Mouse (Mus musculus) heart, adult 2 months (tissue): ENCODE results near the gene Mlkl. TPM values are rescaled to one million over a fixed set of nuclear protein-coding genes. Genes with fewer than 3 reads are reported as not detected.
"Not testable (repeated sequence)": the region's sequence is repeated elsewhere in the genome, so short reads cannot be mapped to it uniquely, and the experiment has no call there.

Experiments
- DNase-seq, 2 experiments: peaks; one replicate each; pipeline ENCODE4 v3.0.0; 2021
- H3K27ac ChIP-seq: fragments of 200-600 bp; 2 replicates; pipeline ENCODE4 v1.8.1; 2022
- H3K27me3 ChIP-seq: fragments of 200-500 bp; 2 replicates; pipeline ENCODE4 v1.6.1; 2012; ENCODE audit warnings: mild to moderate bottlenecking, low read length, inconsistent platforms, mixed read lengths; ENCODE audit not compliant: control insufficient read depth, insufficient read depth
- H3K36me3 ChIP-seq: fragments of 200-500 bp; 2 replicates; pipeline ENCODE4 v1.6.1; 2012; ENCODE audit warnings: low read length, inconsistent platforms; ENCODE audit not compliant: control insufficient read depth, insufficient read depth
- H3K4me1 ChIP-seq: fragments of 200-500 bp; 2 replicates; pipeline ENCODE4 v1.6.1; 2011; ENCODE audit warnings: low read length; ENCODE audit not compliant: control insufficient read depth, insufficient read depth
- H3K4me3 ChIP-seq: fragments of 200-600 bp; 2 replicates; pipeline ENCODE4 v1.8.1; 2022
- H3K79me2 ChIP-seq: fragments of 200-500 bp; replicated peaks from 2 replicates; pipeline ENCODE4 v1.6.1; 2012; ENCODE audit warnings: mild to moderate bottlenecking, inconsistent platforms, low read length, moderate library complexity, mixed read lengths; ENCODE audit not compliant: control insufficient read depth, insufficient read depth
- H3K9ac ChIP-seq: fragments of 200-500 bp; 2 replicates; pipeline ENCODE4 v1.6.1; 2012; ENCODE audit warnings: low read depth, mild to moderate bottlenecking, control low read depth, inconsistent platforms, low read length, mixed read lengths
- CTCF ChIP-seq: fragments of 200-600 bp; IDR thresholded peaks from 2 replicates; pipeline ENCODE4 v1.8.1; 2022; ENCODE audit warnings: antibody characterized with exemption, mild to moderate bottlenecking, moderate library complexity
- EP300 ChIP-seq: fragments of 200-500 bp; IDR thresholded peaks from 2 replicates; pipeline ENCODE4 v1.6.1; 2011; ENCODE audit warnings: low read depth, low read length, control low read depth; ENCODE audit not compliant: insufficient read depth
- POLR2A ChIP-seq: fragments of 200-500 bp; IDR thresholded peaks from 2 replicates; pipeline ENCODE4 v1.6.1; 2011; ENCODE audit warnings: mild to moderate bottlenecking, low read depth, low read length, control low read depth; ENCODE audit not compliant: insufficient read depth
- whole genome bisulfite sequencing: fragments of 180-500 bp; shearing (Covaris S2); methylation state at CpG from one replicate; pipeline ENCODE4 v1.1.7; 2018; 5-methylcytosine and 5-hydroxymethylcytosine counted together
- intact Hi-C: fragments of 180-260 bp; cut with DNase I; formaldehyde crosslinking; loops from one replicate; pipeline ENCODE4 v1.15.1; 2025
- polyA plus RNA-seq: library from polyadenylated mRNA; depleted of rRNA; stranded (reverse); fragments of >200 nt; gene quantifications from 2 replicates; pipeline ENCODE4 v1.2.3, GENCODE M21; 2012
- total RNA-seq, 2 experiments: library from RNA; stranded (reverse); gene quantifications; 2 replicates each; pipeline ENCODE4 v1.2.3; 2021

The Mlkl gene
- total and polyA plus RNA-seq, 3 experiments, result 1.1 to 2.8 (median 2.8) TPM

GRCm38 (mm10) chr8:111337311-111337889 is 577 bp downstream of the Mlkl start:
- Histone ChIP-seq H3K27me3 (no peaks in the 10 kb centered on the region), H3K9ac (peak overlapping the region; percentile 58), H3K27ac (peak overlapping the region; percentile 82), H3K36me3 (no peaks in the 10 kb centered on the region), H3K79me2 (no peaks in the 10 kb centered on the region; the same call in 1 of the 2 replicates), H3K4me1 (0 out of 2 replicates have a peak, but pooled peaks cover 2% of the 10 kb centered on the region), H3K4me3 (peak overlapping the region; percentile 76)
- WGBS, result 12% methylated on average over 17 of the region's 17 CpGs
- TF ChIP-seq CTCF (no peak), POLR2A (no peak), EP300 (0 out of 2 replicates have a peak, but pooled peaks have one; percentile 5)
- peak; percentile 37 to 40 for DNase-seq
- intact Hi-C loops, result no loop called here

- H3K4me3 ChIP-seq, result peak overlapping the region; percentile 76
- WGBS, result 80% methylated on average over 4 of the region's 4 CpGs
- H3K27me3 ChIP-seq, result no peaks in the 10 kb centered on the region
- peak overlapping the region; percentile 82 for H3K27ac ChIP-seq
- H3K4me1 ChIP-seq, result 0 out of 2 replicates have a peak, but pooled peaks cover 2% of the 10 kb centered on the region
- H3K79me2 ChIP-seq, result no peaks in the 10 kb centered on the region; the same call in 1 of the 2 replicates
- TF ChIP-seq EP300 (no peak), CTCF (peak; percentile 38), POLR2A (no peak)
- DNase-seq, result no peak
- no peak overlapping the region for H3K9ac ChIP-seq
- intact Hi-C loops, result no loop called here
- H3K36me3 ChIP-seq, result no peaks in the 10 kb centered on the region
Observed at GRCm38 (mm10) chr8:111336692-111337091, 1.3 kb downstream of the Mlkl start.

GRCm38 (mm10) chr8:111325222-111325790 is 12.7 kb downstream of the Mlkl start:
- H3K79me2 ChIP-seq, result no peaks in the 10 kb centered on the region
- H3K4me3 ChIP-seq, result no peak overlapping the region
- 82% methylated on average over 6 of the region's 6 CpGs for whole genome bisulfite sequencing
- no peaks in the 10 kb centered on the region for H3K27me3 ChIP-seq
- DNase-seq, result no peak
- H3K4me1 ChIP-seq, result no peaks in the 10 kb centered on the region
- no peak overlapping the region for H3K9ac ChIP-seq
- no peak overlapping the region for H3K27ac ChIP-seq
- TF ChIP-seq EP300 (no peak), POLR2A (no peak), CTCF (no peak)
- intact Hi-C loops, result no loop called here
- H3K36me3 ChIP-seq, result no peaks in the 10 kb centered on the region

GRCm38 (mm10) chr8:111314729-111315128 is 23.2 kb downstream of the Mlkl start:
- no peak for DNase-seq
- intact Hi-C loops, result no loop called here
- no peaks in the 10 kb centered on the region for H3K4me1 ChIP-seq
- H3K27me3 ChIP-seq, result no peaks in the 10 kb centered on the region
- TF ChIP-seq EP300 (no peak), CTCF (no peak), POLR2A (no peak)
- H3K4me3 ChIP-seq, result no peak overlapping the region
- no peaks in the 10 kb centered on the region for H3K36me3 ChIP-seq
- H3K27ac ChIP-seq, result no peak overlapping the region
- no peaks in the 10 kb centered on the region for H3K79me2 ChIP-seq
- WGBS, result 87% methylated on average over 12 of the region's 12 CpGs
- H3K9ac ChIP-seq, result no peak overlapping the region

GRCm38 (mm10) chr8:111313961-111314360 is 24.0 kb downstream of the Mlkl start:
- H3K79me2 ChIP-seq, H3K27ac ChIP-seq, H3K36me3 ChIP-seq, H3K4me1 ChIP-seq, H3K4me3 ChIP-seq, H3K9ac ChIP-seq, H3K27me3 ChIP-seq, intact Hi-C loops, DNase-seq: not testable (repeated sequence)
- 93% methylated on average over 6 of the region's 6 CpGs for WGBS

DNA sequence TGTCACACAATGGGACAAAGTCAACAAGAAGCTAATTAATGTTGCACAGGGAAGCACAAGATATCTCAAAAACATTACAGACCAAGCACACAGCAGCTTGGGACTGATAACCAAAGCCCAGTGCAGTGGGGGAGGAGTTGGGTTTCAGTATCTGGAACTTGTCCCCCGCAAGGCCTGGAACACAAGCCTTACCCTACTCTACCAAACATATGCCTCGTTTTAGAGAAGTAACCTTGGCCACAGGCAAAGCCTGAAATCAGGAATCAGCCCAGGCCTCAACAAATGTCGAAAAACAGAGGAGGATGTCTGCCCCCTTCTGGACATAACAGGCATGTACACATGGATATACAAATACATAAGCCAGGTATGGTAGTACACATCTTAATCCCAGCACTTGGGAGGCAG is 25.2 kb downstream of the Mlkl start:
- intact Hi-C loops, result no loop called here
- 66% methylated on average over 3 of the region's 3 CpGs for WGBS
- TF ChIP-seq CTCF (peak; percentile 66), POLR2A (no peak), EP300 (no peak)
- Histone ChIP-seq H3K27me3 (no peaks in the 10 kb centered on the region), H3K4me3 (no peak overlapping the region), H3K4me1 (no peaks in the 10 kb centered on the region), H3K27ac (no peak overlapping the region), H3K9ac (no peak overlapping the region), H3K36me3 (no peaks in the 10 kb centered on the region), H3K79me2 (no peaks in the 10 kb centered on the region)
- DNase-seq, result no peak

GRCm38 (mm10) chr8:111310006-111310405 is 28.0 kb downstream of the Mlkl start:
- DNase-seq, H3K36me3 ChIP-seq, H3K4me3 ChIP-seq, H3K27ac ChIP-seq, intact Hi-C loops, H3K27me3 ChIP-seq, H3K9ac ChIP-seq, H3K79me2 ChIP-seq, H3K4me1 ChIP-seq: not testable (repeated sequence)
- WGBS, result 90% methylated on average over 15 of the region's 15 CpGs
